Mouse (Mus musculus): ENCODE data around the gene Kat7. TPM values are rescaled to one million over a fixed set of nuclear protein-coding genes. Genes with fewer than 3 reads are reported as not detected.

The Kat7 gene
- polyA plus RNA-seq, 1 experiment, result 55.5 TPM

GRCm38 (mm10) chr11:95238477-95238876, 71.6 kb downstream of the Kat7 start:
- Histone ChIP-seq H3K36me3 (ENCODE audit: control insufficient read depth, insufficient read depth, low read length) (no peaks in the 10 kb centered on the region), H3K4me3 (ENCODE audit: control insufficient read depth, insufficient read depth, low read length) (no peak overlapping the region), H3K27me3 (ENCODE audit: control insufficient read depth, insufficient read depth, low read length) (no peaks in the 10 kb centered on the region), H3K4me1 (replicated peaks; ENCODE audit: control insufficient read depth, insufficient read depth, low read length) (no peaks in the 10 kb centered on the region), H3K27ac (ENCODE audit: control insufficient read depth, insufficient read depth, low read length) (no peak overlapping the region)
- WGBS, result 85% methylated on average over 6 of the region's 6 CpGs
- no peak for DNase-seq
- TF ChIP-seq POLR2A (IDR thresholded peaks at IDR 0.05; ENCODE audit: control insufficient read depth, extremely low read depth, insufficient read depth, low read length, poor library complexity) (no peak), CTCF (IDR thresholded peaks at IDR 0.05; ENCODE audit: borderline replicate concordance, control insufficient read depth, extremely low read depth, insufficient read depth, low read length, poor library complexity) (no peak)

DNA sequence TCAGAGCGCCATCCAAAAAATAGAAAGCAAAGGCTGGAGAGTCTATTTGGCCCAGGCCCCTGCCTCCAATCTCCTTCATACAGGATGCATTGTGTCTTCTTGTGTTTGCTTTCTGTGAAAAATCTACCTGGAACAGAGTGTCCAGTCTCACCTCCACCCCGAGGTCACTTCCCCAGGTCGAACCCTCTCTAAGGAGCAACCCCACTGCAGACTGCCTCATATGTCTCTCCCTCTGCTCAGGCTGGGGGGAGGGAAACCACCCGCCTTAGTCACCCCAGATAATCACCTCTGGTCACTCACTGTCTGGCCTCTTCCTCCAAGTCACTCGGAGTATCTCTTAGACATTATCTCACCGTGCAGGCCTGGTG, 77.7 kb downstream of the Kat7 start:
- no peak for DNase-seq
- Histone ChIP-seq H3K36me3 (ENCODE audit: control insufficient read depth, insufficient read depth, low read length) (no peaks in the 10 kb centered on the region), H3K4me3 (ENCODE audit: control insufficient read depth, insufficient read depth, low read length) (no peak overlapping the region), H3K27ac (ENCODE audit: control insufficient read depth, insufficient read depth, low read length) (no peak overlapping the region), H3K4me1 (replicated peaks; ENCODE audit: control insufficient read depth, insufficient read depth, low read length) (peaks cover 7% of the 10 kb centered on the region), H3K27me3 (ENCODE audit: control insufficient read depth, insufficient read depth, low read length) (no peaks in the 10 kb centered on the region)
- TF ChIP-seq POLR2A (IDR thresholded peaks at IDR 0.05; ENCODE audit: control insufficient read depth, extremely low read depth, insufficient read depth, low read length, poor library complexity) (no peak), CTCF (IDR thresholded peaks at IDR 0.05; ENCODE audit: borderline replicate concordance, control insufficient read depth, extremely low read depth, insufficient read depth, low read length, poor library complexity) (no peak)
- WGBS, result 54% methylated on average over 6 of the region's 6 CpGs

- Histone ChIP-seq H3K36me3 (ENCODE audit: control insufficient read depth, insufficient read depth, low read length) (no peaks in the 10 kb centered on the region), H3K4me1 (replicated peaks; ENCODE audit: control insufficient read depth, insufficient read depth, low read length) (peaks cover 7% of the 10 kb centered on the region), H3K27ac (ENCODE audit: control insufficient read depth, insufficient read depth, low read length) (no peak overlapping the region), H3K27me3 (ENCODE audit: control insufficient read depth, insufficient read depth, low read length) (no peaks in the 10 kb centered on the region), H3K4me3 (ENCODE audit: control insufficient read depth, insufficient read depth, low read length) (no peak overlapping the region)
- TF ChIP-seq CTCF (IDR thresholded peaks at IDR 0.05; ENCODE audit: borderline replicate concordance, control insufficient read depth, extremely low read depth, insufficient read depth, low read length, poor library complexity) (peak; percentile 74; the same call in 1 of the 2 replicates), POLR2A (IDR thresholded peaks at IDR 0.05; ENCODE audit: control insufficient read depth, extremely low read depth, insufficient read depth, low read length, poor library complexity) (no peak)
- peak; percentile 57 for DNase-seq
- WGBS, result 16% methylated on average over 24 of the region's 24 CpGs
These were observed 78.2 kb downstream of the Kat7 start for GRCm38 (mm10) chr11:95231688-95232328.

- H3K4me1 ChIP-seq (replicated peaks; ENCODE audit: control insufficient read depth, insufficient read depth, low read length), result peaks cover 7% of the 10 kb centered on the region
These were observed 82.6 kb downstream of the Kat7 start for GRCm38 (mm10) chr11:95227467-95227866.

GRCm38 (mm10) chr11:95225448-95225847, 84.6 kb downstream of the Kat7 start:
- peaks cover 4% of the 10 kb centered on the region; the same call in 1 of the 2 replicates for H3K27me3 ChIP-seq (ENCODE audit: control insufficient read depth, insufficient read depth, low read length)
- no peak overlapping the region for H3K27ac ChIP-seq (ENCODE audit: control insufficient read depth, insufficient read depth, low read length)
- TF ChIP-seq POLR2A (IDR thresholded peaks at IDR 0.05; ENCODE audit: control insufficient read depth, extremely low read depth, insufficient read depth, low read length, poor library complexity) (no peak), CTCF (IDR thresholded peaks at IDR 0.05; ENCODE audit: borderline replicate concordance, control insufficient read depth, extremely low read depth, insufficient read depth, low read length, poor library complexity) (no peak)

More at GRCm38 (mm10) chr11:95227467-95227866, 82.6 kb downstream of the Kat7 start:
- Histone ChIP-seq H3K27ac (ENCODE audit: control insufficient read depth, insufficient read depth, low read length) (no peak overlapping the region), H3K4me3 (ENCODE audit: control insufficient read depth, insufficient read depth, low read length) (no peak overlapping the region), H3K27me3 (ENCODE audit: control insufficient read depth, insufficient read depth, low read length) (peaks cover 4% of the 10 kb centered on the region; the same call in 1 of the 2 replicates), H3K36me3 (ENCODE audit: control insufficient read depth, insufficient read depth, low read length) (no peaks in the 10 kb centered on the region)
- WGBS, result 95% methylated on average over 5 of the region's 5 CpGs
- DNase-seq, result no peak
- TF ChIP-seq POLR2A (IDR thresholded peaks at IDR 0.05; ENCODE audit: control insufficient read depth, extremely low read depth, insufficient read depth, low read length, poor library complexity) (no peak), CTCF (IDR thresholded peaks at IDR 0.05; ENCODE audit: borderline replicate concordance, control insufficient read depth, extremely low read depth, insufficient read depth, low read length, poor library complexity) (no peak)

More at GRCm38 (mm10) chr11:95225448-95225847, 84.6 kb downstream of the Kat7 start:
- WGBS, result 89% methylated on average over 7 of the region's 7 CpGs
- H3K4me3 ChIP-seq (ENCODE audit: control insufficient read depth, insufficient read depth, low read length), result no peak overlapping the region
- no peaks in the 10 kb centered on the region for H3K36me3 ChIP-seq (ENCODE audit: control insufficient read depth, insufficient read depth, low read length)
- no peak for DNase-seq
- no peaks in the 10 kb centered on the region for H3K4me1 ChIP-seq (replicated peaks; ENCODE audit: control insufficient read depth, insufficient read depth, low read length)

Other genes starting within 250 kb of the Kat7 start
- gene Itga3, start 233.4 kb downstream of the Kat7 start, polyA plus RNA-seq (2012; rRNA removed), result 17.0 and 17.1 TPM in 2 replicates
- 0.91 and 1.0 TPM in 2 replicates for gene Dlx3, start 190.1 kb downstream of the Kat7 start, polyA plus RNA-seq (2012; rRNA removed)
- gene Dlx4, start 164.0 kb downstream of the Kat7 start, polyA plus RNA-seq (2012; rRNA removed), result 0.23 and 0.34 TPM in 2 replicates
- gene Tac4, start 48.7 kb downstream of the Kat7 start, polyA plus RNA-seq (2012; rRNA removed), result 0.40 and 0.50 TPM in 2 replicates
- 204 and 224 TPM in 2 replicates for gene Fam117a, start 26.8 kb upstream of the Kat7 start, polyA plus RNA-seq (2012; rRNA removed)
- 89.3 and 107 TPM in 2 replicates for gene Slc35b1, start 74.4 kb upstream of the Kat7 start, polyA plus RNA-seq (2012; rRNA removed)
- gene Spop, start 103.8 kb upstream of the Kat7 start, polyA plus RNA-seq (2012; rRNA removed), result 47.9 and 52.0 TPM in 2 replicates
- gene Nxph3, start 204.3 kb upstream of the Kat7 start, polyA plus RNA-seq (2012; rRNA removed), result 0.22 and 0.34 TPM in 2 replicates

Measured in thymus, adult 2 months (tissue).